Mouse (Mus musculus) neural tube, embryonic 12.5 days (tissue): Measurements from ENCODE around the gene Rasal2. TPM values are rescaled to one million over a fixed set of nuclear protein-coding genes. Genes with fewer than 3 reads are reported as not detected.

Experiments
- ATAC-seq: fragments of 200-750 bp; cut with Nextera tagmentation; 2 replicates; pipeline ENCODE4 v1.8.0; 2017; ENCODE audit warnings: low read depth, mild to moderate bottlenecking, moderate TSS enrichment, moderate library complexity; ENCODE audit not compliant: low FRiP score
- H3K27ac ChIP-seq: fragments of 300-500 bp; sonication (generic); 2 replicates; pipeline ENCODE4 v1.5.1; 2016
- H3K27me3 ChIP-seq: fragments of 300-500 bp; sonication (generic); replicated peaks from 2 replicates; pipeline ENCODE4 v1.6.1; 2016; ENCODE audit warnings: mild to moderate bottlenecking
- H3K36me3 ChIP-seq: fragments of 300-500 bp; sonication (generic); 2 replicates; pipeline ENCODE4 v1.6.1; 2016; ENCODE audit warnings: mild to moderate bottlenecking
- H3K4me1 ChIP-seq: fragments of 300-500 bp; sonication (generic); 2 replicates; pipeline ENCODE4 v1.6.1; 2016
- H3K4me2 ChIP-seq: fragments of 300-500 bp; sonication (generic); replicated peaks from 2 replicates; pipeline ENCODE4 v1.6.1; 2016; ENCODE audit warnings: mild to moderate bottlenecking
- H3K4me3 ChIP-seq: fragments of 300-500 bp; sonication (generic); 2 replicates; pipeline ENCODE4 v1.5.1; 2016
- H3K9ac ChIP-seq: fragments of 300-500 bp; sonication (generic); 2 replicates; pipeline ENCODE4 v1.6.1; 2016; ENCODE audit warnings: mild to moderate bottlenecking
- H3K9me3 ChIP-seq: fragments of 300-500 bp; sonication (generic); 2 replicates; pipeline ENCODE4 v1.6.1; 2016; ENCODE audit warnings: mild to moderate bottlenecking
- WGBS: fragments of 180-500 bp; shearing (Covaris S2); methylation state at CpG from one replicate; pipeline ENCODE4 v1.1.7; 2016; 5-methylcytosine and 5-hydroxymethylcytosine counted together
- polyA plus RNA-seq: library from polyadenylated mRNA; unstranded; fragments of >200 nt; fragmentation: Nextera tagmentation; extraction: Ambion mirVana; gene quantifications from 2 replicates; pipeline ENCODE4 v1.2.1, GENCODE M21; 2016

Rasal2 gene
- polyA plus RNA-seq, 1 experiment from 2014 or later: 32.3 TPM

DNA sequence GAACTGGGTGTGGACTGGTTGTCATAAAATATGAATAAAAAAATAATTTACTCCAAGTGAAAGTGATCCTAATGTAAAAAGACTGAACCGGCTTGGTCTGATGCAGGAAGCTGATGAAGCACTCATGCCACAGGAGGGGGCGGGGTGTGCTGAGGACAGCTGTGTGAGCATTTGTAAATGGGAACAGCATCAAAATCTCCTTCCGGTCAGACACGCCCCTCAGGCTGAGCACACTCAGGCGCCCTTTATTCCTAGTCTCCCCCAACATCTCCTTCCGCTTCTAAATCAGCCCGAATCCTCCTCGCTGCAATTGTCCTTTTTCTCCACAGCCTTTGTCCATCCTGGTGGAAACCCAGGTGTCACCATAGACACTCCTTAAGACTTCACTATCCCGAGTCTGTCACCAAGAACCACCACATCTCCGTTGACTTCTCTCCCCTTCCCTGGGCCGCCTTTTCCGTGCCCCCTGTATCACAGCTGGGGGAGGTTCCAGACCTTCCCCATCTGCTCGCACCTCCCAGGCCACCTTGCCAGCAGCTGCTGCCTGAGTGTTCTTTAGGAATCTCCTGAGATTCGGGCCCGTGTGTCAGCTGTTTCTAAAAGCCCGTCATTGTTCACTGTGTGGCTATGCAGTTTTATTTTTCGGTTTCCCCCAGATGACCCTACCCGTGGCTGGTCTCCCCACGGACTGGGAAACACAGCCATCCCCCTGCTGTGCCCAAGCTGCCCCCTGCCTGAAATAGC lies 311.1 kb downstream of the Rasal2 start:
- Histone ChIP-seq H3K4me3 (peak overlapping the region; percentile 8; the same call in 1 of the 2 replicates), H3K27me3 (no peaks in the 10 kb centered on the region), H3K4me2 (peak overlapping the region; percentile 56), H3K36me3 (no peaks in the 10 kb centered on the region), H3K9ac (peak overlapping the region; percentile 46; the same call in 1 of the 2 replicates), H3K27ac (peak overlapping the region; percentile 17; the same call in 1 of the 2 replicates), H3K9me3 (no peaks in the 10 kb centered on the region), H3K4me1 (peaks cover 8% of the 10 kb centered on the region)
- ATAC-seq: peak; percentile 84
- WGBS: 14% methylated on average over 19 of the region's 19 CpGs

GRCm38 (mm10) chr1:157095534-157095933 lies 316.9 kb downstream of the Rasal2 start:
- no peak overlapping the region for H3K9ac ChIP-seq
- H3K9me3 ChIP-seq: no peaks in the 10 kb centered on the region
- H3K36me3 ChIP-seq: no peaks in the 10 kb centered on the region
- no peaks in the 10 kb centered on the region for H3K27me3 ChIP-seq
- H3K4me3 ChIP-seq: no peak overlapping the region
- no peak for ATAC-seq
- WGBS: 87% methylated on average over 4 of the region's 4 CpGs
- no peak overlapping the region for H3K27ac ChIP-seq
- H3K4me2 ChIP-seq: no peak overlapping the region
- no peaks in the 10 kb centered on the region for H3K4me1 ChIP-seq

GRCm38 (mm10) chr1:157092622-157093021 lies 319.8 kb downstream of the Rasal2 start:
- no peak overlapping the region for H3K4me2 ChIP-seq
- H3K27me3 ChIP-seq: no peaks in the 10 kb centered on the region
- no peak for ATAC-seq
- no peaks in the 10 kb centered on the region for H3K36me3 ChIP-seq
- H3K27ac ChIP-seq: no peak overlapping the region
- 85% methylated on average over 1 of the region's 1 CpGs for WGBS
- no peaks in the 10 kb centered on the region for H3K9me3 ChIP-seq
- H3K9ac ChIP-seq: no peak overlapping the region
- H3K4me3 ChIP-seq: no peak overlapping the region
- H3K4me1 ChIP-seq: no peaks in the 10 kb centered on the region

DNA sequence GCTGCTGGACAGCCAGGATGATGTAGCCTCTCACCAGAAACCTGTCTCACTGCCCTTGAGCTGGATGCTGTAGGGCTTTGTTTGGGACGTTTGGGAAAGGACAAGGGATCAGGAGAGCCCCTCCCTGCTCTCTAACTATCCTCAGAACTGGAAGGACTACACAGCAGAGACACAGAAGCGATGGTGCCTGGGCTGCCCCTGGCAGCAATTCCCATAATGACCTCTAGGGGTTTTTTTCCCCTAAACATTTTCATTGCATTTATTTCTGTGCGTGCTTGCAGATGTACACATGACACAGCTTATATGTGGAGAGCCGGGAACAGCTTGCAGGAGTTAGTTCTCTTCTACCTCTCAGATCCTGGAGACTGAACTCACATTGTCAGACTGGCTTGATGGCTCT lies 320.3 kb downstream of the Rasal2 start:
- Histone ChIP-seq H3K27ac (no peak overlapping the region), H3K9me3 (no peaks in the 10 kb centered on the region), H3K4me2 (no peak overlapping the region), H3K9ac (no peak overlapping the region), H3K4me3 (no peak overlapping the region), H3K27me3 (no peaks in the 10 kb centered on the region), H3K36me3 (no peaks in the 10 kb centered on the region), H3K4me1 (no peaks in the 10 kb centered on the region)
- 63% methylated on average over 4 of the region's 4 CpGs for WGBS
- ATAC-seq: no peak

DNA sequence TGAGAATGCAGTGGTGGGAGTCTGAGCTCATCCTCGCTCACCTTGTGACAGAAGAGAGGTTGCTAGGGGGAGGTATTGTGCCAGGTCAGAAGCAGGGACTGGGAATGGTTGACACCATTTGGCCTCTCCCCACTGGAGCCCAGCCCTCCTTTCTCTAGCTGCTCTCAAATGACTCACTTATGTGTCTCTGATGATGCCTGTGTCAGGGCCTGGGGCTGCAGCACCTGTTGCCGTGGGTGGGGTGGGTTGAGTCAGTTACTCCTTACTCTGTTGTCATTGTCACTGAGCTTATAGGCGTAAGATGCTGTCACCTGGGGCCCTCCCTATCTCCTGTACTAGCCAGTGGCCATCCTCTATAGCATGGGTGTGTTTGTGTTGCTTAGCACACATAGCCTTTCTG lies 321.6 kb downstream of the Rasal2 start:
- Histone ChIP-seq H3K9ac (no peak overlapping the region), H3K9me3 (no peaks in the 10 kb centered on the region), H3K4me1 (peaks cover 3% of the 10 kb centered on the region; the same call in 1 of the 2 replicates), H3K4me3 (no peak overlapping the region), H3K36me3 (no peaks in the 10 kb centered on the region), H3K4me2 (no peak overlapping the region), H3K27ac (no peak overlapping the region), H3K27me3 (no peaks in the 10 kb centered on the region)
- WGBS: 72% methylated on average over 3 of the region's 3 CpGs
- ATAC-seq: no peak

GRCm38 (mm10) chr1:157086097-157086994 lies 326.0 kb downstream of the Rasal2 start:
- H3K27me3 ChIP-seq: no peaks in the 10 kb centered on the region
- no peak overlapping the region for H3K27ac ChIP-seq
- no peaks in the 10 kb centered on the region for H3K36me3 ChIP-seq
- H3K4me3 ChIP-seq: peak overlapping the region; percentile 33
- H3K9me3 ChIP-seq: no peaks in the 10 kb centered on the region
- H3K4me1 ChIP-seq: peaks cover 6% of the 10 kb centered on the region; the same call in 1 of the 2 replicates
- peak overlapping the region; percentile 52 for H3K9ac ChIP-seq
- 11% methylated on average over 25 of the region's 25 CpGs for WGBS
- peak; percentile 69 for ATAC-seq
- peak overlapping the region; percentile 66 for H3K4me2 ChIP-seq

Other genes starting within 250 kb of the Rasal2 start
- 7.4 and 9.0 TPM in 2 replicates for gene Cryzl2, start 46.0 kb upstream of the Rasal2 start, polyA plus RNA-seq
- gene Sec16b, start 94.1 kb upstream of the Rasal2 start, polyA plus RNA-seq: 1.3 and 1.4 TPM in 2 replicates